Mouse (Mus musculus) heart, postnatal 36 days (tissue): ENCODE measurements at regions not wholly inside any gene's neighbourhood (a gene's known extent, or its start where the extent isn't known, plus 50 kb on each side); places are given as distances from the start of the nearest gene placed in this dataset.

Experiments used
- DNase-seq, 2 experiments: peaks; one replicate each; pipeline ENCODE4 v3.0.0; 2021 to 2022
- intact Hi-C: fragments of 180-260 bp; cut with DNase I; formaldehyde crosslinking; loops from one replicate; pipeline ENCODE4 v1.15.1; 2025

GRCm38 (mm10) chr1:57032407-57032806, 54.0 kb upstream of the Satb2 start:
- no peak for DNase-seq
- intact Hi-C loops, result no loop called here

GRCm38 (mm10) chr1:57033244-57033643, 54.8 kb upstream of the Satb2 start:
- DNase-seq, result no peak
- intact Hi-C loops, result no loop called here

- intact Hi-C loops, result no loop called here
- DNase-seq, result no peak
Measured at GRCm38 (mm10) chr1:57034411-57034810, 56.0 kb upstream of the Satb2 start.

GRCm38 (mm10) chr1:57036382-57036781, 57.9 kb upstream of the Satb2 start:
- intact Hi-C loops, result no loop called here
- no peak for DNase-seq

GRCm38 (mm10) chr1:57040201-57040600, 61.8 kb upstream of the Satb2 start:
- intact Hi-C loops, result no loop called here
- no peak for DNase-seq

GRCm38 (mm10) chr1:57041578-57041977, 63.1 kb upstream of the Satb2 start:
- intact Hi-C loops, result no loop called here
- no peak for DNase-seq

GRCm38 (mm10) chr1:57053836-57054235, 75.4 kb upstream of the Satb2 start:
- intact Hi-C loops, result no loop called here
- DNase-seq, result no peak

- DNase-seq, result no peak
- intact Hi-C loops, result no loop called here
Measured at GRCm38 (mm10) chr1:57055976-57056375, 77.5 kb upstream of the Satb2 start.

GRCm38 (mm10) chr1:57059216-57059615, 80.8 kb upstream of the Satb2 start:
- intact Hi-C loops, result no loop called here
- no peak for DNase-seq

GRCm38 (mm10) chr1:57075221-57075620, 96.8 kb upstream of the Satb2 start:
- no peak for DNase-seq
- intact Hi-C loops, result no loop called here

- no peak for DNase-seq
- intact Hi-C loops, result no loop called here
Measured at GRCm38 (mm10) chr1:57076696-57077095, 98.2 kb upstream of the Satb2 start.

GRCm38 (mm10) chr1:57080306-57080705, 101.9 kb upstream of the Satb2 start:
- no peak for DNase-seq
- intact Hi-C loops, result no loop called here

- DNase-seq, result no peak
- intact Hi-C loops, result no loop called here
Measured at GRCm38 (mm10) chr1:57083134-57083533, 104.7 kb upstream of the Satb2 start.

- DNase-seq, result no peak
- intact Hi-C loops, result no loop called here
Measured at GRCm38 (mm10) chr1:57083540-57084083, 105.2 kb upstream of the Satb2 start.

GRCm38 (mm10) chr1:57095361-57096247, 117.2 kb upstream of the Satb2 start:
- intact Hi-C loops, result no loop called here
- DNase-seq, result no peak

GRCm38 (mm10) chr1:57096248-57096600, 117.8 kb upstream of the Satb2 start:
- intact Hi-C loops, result no loop called here
- no peak for DNase-seq

- intact Hi-C loops, result no loop called here
- DNase-seq, result no peak
Measured at GRCm38 (mm10) chr1:57096740-57097139, 118.3 kb upstream of the Satb2 start.

GRCm38 (mm10) chr1:57100614-57101013, 122.2 kb upstream of the Satb2 start:
- no peak for DNase-seq

GRCm38 (mm10) chr1:57107308-57107707, 128.9 kb upstream of the Satb2 start:
- no peak for DNase-seq
- intact Hi-C loops, result no loop called here

More at GRCm38 (mm10) chr1:57100614-57101013, 122.2 kb upstream of the Satb2 start:
- intact Hi-C loops, result no loop called here

GRCm38 (mm10) chr1:57120678-57121077, 142.2 kb upstream of the Satb2 start:
- intact Hi-C loops, result no loop called here
- no peak for DNase-seq

- no peak for DNase-seq
- intact Hi-C loops, result no loop called here
Measured at GRCm38 (mm10) chr1:57144181-57144580, 165.7 kb upstream of the Satb2 start.

GRCm38 (mm10) chr1:57155869-57156268, 177.4 kb upstream of the Satb2 start:
- intact Hi-C loops, result no loop called here
- DNase-seq, result no peak
